Mouse (Mus musculus): ENCODE measurements around the gene Ift122. TPM values are rescaled to one million over a fixed set of nuclear protein-coding genes. Genes with fewer than 3 reads are reported as not detected.
A peak's percentile ranks its signal among the peaks of the same experiment; 100 is the strongest.
"Not testable (repeated sequence)": the region's sequence is repeated elsewhere in the genome, so short reads cannot be mapped to it uniquely, and the experiment has no call there.

Gene Ift122
- total RNA-seq, 2 experiments from 2014 or later: 6.5 to 7.4 TPM

- peak; percentile 68 to 80 for DNase-seq
Observed at GRCm38 (mm10) chr6:115846640-115847411, 6.4 kb upstream of the Ift122 start.

GRCm38 (mm10) chr6:115848598-115849304 is 4.5 kb upstream of the Ift122 start:
- no peak for DNase-seq

- no peak for DNase-seq
Observed at GRCm38 (mm10) chr6:115852446-115853090, 702 bp upstream of the Ift122 start.

GRCm38 (mm10) chr6:115853985-115854384 is 715 bp downstream of the Ift122 start:
- no peak for DNase-seq

GRCm38 (mm10) chr6:115854432-115854831 is 1.2 kb downstream of the Ift122 start:
- DNase-seq: no peak

GRCm38 (mm10) chr6:115855733-115856360 is 2.6 kb downstream of the Ift122 start:
- DNase-seq: no peak

- peak in 1 of 2 experiments; percentile 27 for DNase-seq
Observed at GRCm38 (mm10) chr6:115856361-115856745, 3.1 kb downstream of the Ift122 start.

- DNase-seq: no peak
Observed at GRCm38 (mm10) chr6:115859258-115859657, 6.0 kb downstream of the Ift122 start.

GRCm38 (mm10) chr6:115860027-115860556 is 6.8 kb downstream of the Ift122 start:
- DNase-seq: no peak

- DNase-seq: peak in 1 of 2 experiments; percentile 40
Observed at GRCm38 (mm10) chr6:115863340-115863841, 10.1 kb downstream of the Ift122 start.

- no peak for DNase-seq
Observed at GRCm38 (mm10) chr6:115865246-115865645, 12.0 kb downstream of the Ift122 start.

- DNase-seq: not testable (repeated sequence)
Observed at GRCm38 (mm10) chr6:115867157-115867556, 13.9 kb downstream of the Ift122 start.

GRCm38 (mm10) chr6:115871318-115871717 is 18.0 kb downstream of the Ift122 start:
- DNase-seq: not testable (repeated sequence)

GRCm38 (mm10) chr6:115877239-115877638 is 24.0 kb downstream of the Ift122 start:
- DNase-seq: no peak

GRCm38 (mm10) chr6:115878694-115879093 is 25.4 kb downstream of the Ift122 start:
- no peak for DNase-seq

GRCm38 (mm10) chr6:115879736-115880135 is 26.5 kb downstream of the Ift122 start:
- no peak for DNase-seq

- peak in 1 of 2 experiments; percentile 64 for DNase-seq
Observed at GRCm38 (mm10) chr6:115880751-115881150, 27.5 kb downstream of the Ift122 start.

- no peak for DNase-seq
Observed at GRCm38 (mm10) chr6:115884018-115884417, 30.7 kb downstream of the Ift122 start.

- DNase-seq: no peak
Observed at GRCm38 (mm10) chr6:115886894-115887293, 33.6 kb downstream of the Ift122 start.

- DNase-seq: no peak
Observed at GRCm38 (mm10) chr6:115888296-115888695, 35.0 kb downstream of the Ift122 start.

GRCm38 (mm10) chr6:115890601-115891000 is 37.3 kb downstream of the Ift122 start:
- DNase-seq: no peak

GRCm38 (mm10) chr6:115891061-115891460 is 37.8 kb downstream of the Ift122 start:
- no peak for DNase-seq

Data from heart, adult 18-20 months (tissue).